Mouse (Mus musculus) liver, embryonic 12.5 days (tissue): Measurements from ENCODE around the gene Zfp692. TPM values are rescaled to one million over a fixed set of nuclear protein-coding genes. Genes with fewer than 3 reads are reported as not detected.

Experiments
- ATAC-seq: fragments of 200-750 bp; cut with Nextera tagmentation; 2 replicates; pipeline ENCODE4 v1.8.0; 2017; ENCODE audit warnings: moderate number of reproducible peaks, mild to moderate bottlenecking, moderate library complexity
- H3K27ac ChIP-seq: fragments of 300-500 bp; sonication (generic); 2 replicates; pipeline ENCODE4 v1.5.1; 2016; ENCODE audit warnings: mild to moderate bottlenecking
- H3K27me3 ChIP-seq: fragments of 300-500 bp; sonication (generic); replicated peaks from 2 replicates; pipeline ENCODE4 v1.6.1; 2016; ENCODE audit warnings: mild to moderate bottlenecking, moderate library complexity
- H3K36me3 ChIP-seq: fragments of 300-500 bp; sonication (generic); 2 replicates; pipeline ENCODE4 v1.6.1; 2016; ENCODE audit warnings: mild to moderate bottlenecking, moderate library complexity
- H3K4me1 ChIP-seq: fragments of 300-500 bp; sonication (generic); 2 replicates; pipeline ENCODE4 v1.6.1; 2016
- H3K4me2 ChIP-seq: fragments of 300-500 bp; sonication (generic); 2 replicates; pipeline ENCODE4 v1.6.1; 2016; ENCODE audit warnings: mild to moderate bottlenecking, moderate library complexity
- H3K4me3 ChIP-seq: fragments of 300-500 bp; sonication (generic); 2 replicates; pipeline ENCODE4 v1.5.1; 2016; ENCODE audit warnings: mild to moderate bottlenecking, moderate library complexity
- H3K9ac ChIP-seq: fragments of 300-500 bp; sonication (generic); 2 replicates; pipeline ENCODE4 v1.6.1; 2016; ENCODE audit warnings: mild to moderate bottlenecking, moderate library complexity
- H3K9me3 ChIP-seq: fragments of 300-500 bp; sonication (generic); replicated peaks from 2 replicates; pipeline ENCODE4 v1.6.1; 2016; ENCODE audit warnings: mild to moderate bottlenecking, moderate library complexity
- WGBS: fragments of 180-500 bp; shearing (Covaris S2); methylation state at CpG from one replicate; pipeline ENCODE4 v1.1.7; 2016; ENCODE audit not compliant: insufficient replicate concordance; 5-methylcytosine and 5-hydroxymethylcytosine counted together
- polyA plus RNA-seq: library from polyadenylated mRNA; unstranded; fragments of >200 nt; fragmentation: Nextera tagmentation; extraction: Ambion mirVana; gene quantifications from 2 replicates; pipeline ENCODE4 v1.2.1, GENCODE M21; 2016

Zfp692 gene
- polyA plus RNA-seq, 1 experiment from 2014 or later: 18.5 TPM

DNA sequence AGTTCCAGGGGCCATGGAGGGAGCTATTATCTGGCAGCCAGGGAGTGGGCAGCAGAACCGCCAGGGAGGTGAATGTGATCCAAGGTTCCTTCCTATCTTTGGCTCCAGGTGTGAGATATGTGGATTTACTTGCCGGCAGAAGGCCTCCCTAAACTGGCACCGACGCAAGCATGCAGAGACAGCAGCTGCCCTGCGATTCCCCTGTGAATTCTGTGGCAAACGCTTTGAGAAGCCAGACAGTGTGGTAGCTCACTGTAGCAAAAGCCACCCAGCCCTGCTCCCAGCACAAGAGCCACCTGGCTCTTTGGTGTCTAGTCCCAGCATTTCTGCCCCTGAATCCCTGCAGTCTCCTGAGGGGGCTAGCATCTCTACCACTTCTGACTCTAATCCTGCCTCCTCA lies 7.2 kb downstream of the Zfp692 start:
- Histone ChIP-seq H3K27me3 (no peaks in the 10 kb centered on the region), H3K27ac (no peak overlapping the region), H3K9me3 (no peaks in the 10 kb centered on the region), H3K4me2 (no peak overlapping the region), H3K9ac (no peak overlapping the region), H3K4me3 (no peak overlapping the region), H3K4me1 (no peaks in the 10 kb centered on the region), H3K36me3 (peaks cover 96% of the 10 kb centered on the region)
- no peak for ATAC-seq
- WGBS: 77% methylated on average over 6 of the region's 6 CpGs

DNA sequence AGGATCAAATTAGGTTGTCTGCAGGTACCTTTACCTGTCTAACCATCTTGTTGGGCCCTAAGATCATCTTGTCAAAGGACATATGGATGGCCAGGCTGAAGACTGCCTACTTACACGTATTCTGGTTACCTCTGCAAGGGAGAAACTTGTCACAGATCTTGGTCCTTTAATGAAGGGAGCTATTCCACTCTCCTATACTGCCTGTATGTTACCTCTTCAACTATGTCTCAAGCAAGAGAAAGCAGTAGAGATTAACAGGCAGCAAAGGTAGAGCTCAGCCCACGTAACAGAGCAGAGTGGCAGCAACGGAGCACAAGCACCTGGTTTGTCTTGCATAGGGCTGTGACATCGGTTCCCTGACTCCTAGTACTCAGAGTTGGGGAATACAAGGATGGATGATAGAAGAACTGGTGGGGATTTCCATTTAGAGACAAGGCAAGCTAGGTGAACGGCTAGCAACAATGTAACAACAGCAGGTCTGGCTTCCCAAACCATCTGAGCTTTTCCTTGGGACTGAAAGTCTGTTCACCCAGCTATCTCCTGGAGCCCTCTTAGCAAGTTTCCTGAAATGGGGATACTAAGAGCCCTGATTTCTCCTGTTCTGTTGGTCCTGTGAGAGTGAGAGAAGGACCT lies 8.8 kb downstream of the Zfp692 start:
- no peaks in the 10 kb centered on the region for H3K9me3 ChIP-seq
- no peak overlapping the region for H3K27ac ChIP-seq
- H3K9ac ChIP-seq: no peak overlapping the region
- H3K4me2 ChIP-seq: no peak overlapping the region
- H3K36me3 ChIP-seq: peaks cover 97% of the 10 kb centered on the region
- no peaks in the 10 kb centered on the region for H3K4me1 ChIP-seq
- H3K27me3 ChIP-seq: no peaks in the 10 kb centered on the region
- ATAC-seq: no peak
- WGBS: 91% methylated on average over 5 of the region's 5 CpGs
- H3K4me3 ChIP-seq: no peak overlapping the region

DNA sequence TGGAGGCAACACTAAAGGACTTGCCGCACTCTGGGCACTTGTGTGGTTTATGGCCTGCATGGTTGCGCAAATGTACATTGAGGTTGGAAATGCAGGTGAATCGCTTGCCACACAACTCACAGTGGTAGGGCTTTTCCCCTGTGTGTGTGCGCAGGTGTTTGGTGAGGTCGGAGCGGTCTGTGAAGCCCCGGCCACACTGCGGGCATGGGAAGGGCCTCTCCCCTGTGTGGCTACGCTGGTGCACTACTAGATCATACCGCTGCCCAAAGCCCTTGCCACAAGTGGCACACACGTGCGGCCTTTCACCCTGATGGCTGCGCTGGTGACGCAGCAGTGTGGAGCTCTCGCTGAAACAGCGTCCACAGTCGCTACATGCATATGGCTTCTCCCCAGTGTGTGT lies 9.5 kb downstream of the Zfp692 start:
- Histone ChIP-seq H3K4me3 (no peak overlapping the region), H3K27me3 (no peaks in the 10 kb centered on the region), H3K9me3 (no peaks in the 10 kb centered on the region), H3K4me2 (no peak overlapping the region), H3K27ac (no peak overlapping the region), H3K4me1 (peaks cover 6% of the 10 kb centered on the region), H3K36me3 (peaks cover 97% of the 10 kb centered on the region), H3K9ac (no peak overlapping the region)
- WGBS: 84% methylated on average over 17 of the region's 17 CpGs
- peak; percentile 38; the same call in 1 of the 2 replicates for ATAC-seq

DNA sequence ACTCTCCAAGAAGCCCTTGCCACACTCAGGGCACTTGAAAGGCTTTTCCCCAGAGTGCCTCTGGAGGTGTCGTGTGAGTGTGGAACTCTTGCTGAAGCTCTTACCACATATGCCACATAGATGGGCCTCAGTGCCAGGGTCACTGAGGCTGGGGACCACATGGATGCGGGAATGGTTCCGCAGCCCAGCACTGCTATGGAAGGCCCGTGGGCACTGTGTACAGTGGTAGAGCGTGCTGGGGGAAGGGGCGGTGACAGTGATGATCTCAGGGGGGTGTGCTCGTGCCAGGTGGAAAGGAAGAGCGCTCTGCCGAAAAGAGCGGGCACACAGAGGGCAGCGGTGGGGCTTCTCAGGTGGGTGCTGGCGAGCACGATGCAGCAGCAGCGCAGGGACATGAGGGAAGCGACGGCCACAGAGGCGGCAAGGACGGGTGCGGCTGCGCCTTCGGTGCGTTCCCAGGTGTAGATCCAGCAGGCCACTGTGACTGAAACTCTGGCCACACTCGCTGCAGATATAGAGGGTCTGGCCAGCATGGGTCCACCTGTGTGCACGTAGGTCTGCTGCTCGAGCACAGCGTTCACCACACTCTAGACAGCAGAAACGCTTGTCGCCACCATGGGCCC lies 10.0 kb downstream of the Zfp692 start:
- 87% methylated on average over 28 of the region's 28 CpGs for WGBS
- H3K27ac ChIP-seq: no peak overlapping the region
- peaks cover 96% of the 10 kb centered on the region for H3K36me3 ChIP-seq
- H3K9me3 ChIP-seq: no peaks in the 10 kb centered on the region
- H3K9ac ChIP-seq: no peak overlapping the region
- peaks cover 11% of the 10 kb centered on the region for H3K4me1 ChIP-seq
- H3K27me3 ChIP-seq: no peaks in the 10 kb centered on the region
- H3K4me3 ChIP-seq: no peak overlapping the region
- H3K4me2 ChIP-seq: no peak overlapping the region
- ATAC-seq: peak; percentile 36; the same call in 1 of the 2 replicates

DNA sequence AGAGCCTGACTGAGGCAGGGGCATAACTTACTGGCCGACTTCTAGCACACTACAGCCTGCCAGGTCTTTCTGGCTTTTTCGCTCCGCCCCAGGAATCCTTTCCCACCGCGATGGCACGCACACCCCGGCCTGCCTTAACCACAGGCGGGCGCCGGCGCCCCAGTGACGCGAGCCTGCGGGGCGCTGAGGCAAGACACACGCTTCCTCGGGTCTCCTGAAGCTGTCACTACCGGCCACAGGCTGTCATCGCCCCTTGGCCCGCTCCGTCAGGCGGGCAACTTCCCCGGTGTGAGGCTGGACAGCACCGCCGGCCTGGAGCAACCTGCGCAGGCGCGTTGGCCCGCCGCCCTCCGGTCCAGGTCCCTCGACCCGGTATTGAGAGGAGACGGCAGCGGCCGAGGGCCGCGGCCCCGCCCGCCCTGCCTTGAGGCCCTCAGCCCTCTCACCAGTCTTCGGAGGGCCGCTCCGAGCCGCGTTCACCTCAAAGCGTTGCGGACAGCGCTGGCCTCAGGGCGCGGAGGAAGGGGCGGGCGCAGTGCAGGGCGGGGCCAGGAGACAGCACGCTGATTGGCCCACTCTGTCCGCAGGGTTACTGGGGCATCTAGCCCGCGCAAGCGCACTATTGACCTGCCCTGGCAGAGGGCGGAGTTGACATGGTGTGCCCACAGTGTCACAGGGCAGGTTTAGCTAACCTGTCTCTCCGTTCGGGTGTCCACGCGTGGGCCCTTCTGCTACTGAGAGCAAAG lies 16.1 kb downstream of the Zfp692 start:
- Histone ChIP-seq H3K36me3 (peaks cover 54% of the 10 kb centered on the region), H3K4me1 (peaks cover 51% of the 10 kb centered on the region), H3K27me3 (no peaks in the 10 kb centered on the region), H3K4me2 (peak overlapping the region; percentile 96), H3K4me3 (peak overlapping the region; percentile 85), H3K9ac (peak overlapping the region; percentile 95), H3K9me3 (no peaks in the 10 kb centered on the region), H3K27ac (peak overlapping the region; percentile 100)
- under 1% methylated on average over 63 of the region's 63 CpGs for WGBS
- ATAC-seq: peak; percentile 99

DNA sequence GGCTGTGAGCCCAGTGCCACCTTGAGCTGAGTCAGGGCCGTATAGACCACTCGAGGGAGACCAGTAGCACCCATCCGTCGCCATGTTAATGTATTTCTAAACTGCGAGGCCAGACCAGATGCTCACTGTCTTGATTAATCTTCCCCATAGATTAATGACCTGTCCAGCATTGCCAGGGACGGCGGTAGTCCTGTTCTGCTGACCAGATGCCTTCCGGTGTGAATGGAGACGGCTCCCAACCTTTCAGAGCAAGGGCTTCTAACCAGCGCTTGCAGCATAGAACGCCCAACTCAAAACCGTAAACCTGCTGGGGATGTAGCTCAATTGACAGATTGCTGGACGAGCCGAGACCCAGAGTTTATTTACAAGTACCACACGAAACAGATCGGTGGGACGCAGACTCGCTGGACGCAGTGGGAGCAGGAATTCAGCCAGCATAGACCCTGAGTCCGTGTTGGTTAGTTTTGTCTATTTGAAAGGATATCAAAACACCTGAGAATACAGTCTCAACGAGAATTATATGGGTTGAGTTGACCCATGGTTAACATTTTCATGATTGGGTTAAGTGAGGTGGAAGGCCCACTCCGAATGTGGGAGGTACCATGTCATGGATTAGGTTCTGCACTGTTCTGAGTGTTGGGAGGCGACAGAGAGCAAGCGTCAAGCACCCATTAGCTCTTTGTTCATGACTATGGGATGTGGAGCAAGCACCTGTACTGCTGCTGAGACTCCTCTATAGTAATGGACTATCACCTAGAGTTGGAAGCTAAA lies 16.9 kb downstream of the Zfp692 start:
- H3K27ac ChIP-seq: peak overlapping the region; percentile 100
- WGBS: 12% methylated on average over 24 of the region's 24 CpGs
- no peaks in the 10 kb centered on the region for H3K27me3 ChIP-seq
- peaks cover 59% of the 10 kb centered on the region for H3K4me1 ChIP-seq
- H3K36me3 ChIP-seq: peaks cover 53% of the 10 kb centered on the region
- peak overlapping the region; percentile 85 for H3K4me3 ChIP-seq
- peak overlapping the region; percentile 96 for H3K4me2 ChIP-seq
- ATAC-seq: peak; percentile 0; the same call in 1 of the 2 replicates
- H3K9ac ChIP-seq: peak overlapping the region; percentile 95
- H3K9me3 ChIP-seq: no peaks in the 10 kb centered on the region

DNA sequence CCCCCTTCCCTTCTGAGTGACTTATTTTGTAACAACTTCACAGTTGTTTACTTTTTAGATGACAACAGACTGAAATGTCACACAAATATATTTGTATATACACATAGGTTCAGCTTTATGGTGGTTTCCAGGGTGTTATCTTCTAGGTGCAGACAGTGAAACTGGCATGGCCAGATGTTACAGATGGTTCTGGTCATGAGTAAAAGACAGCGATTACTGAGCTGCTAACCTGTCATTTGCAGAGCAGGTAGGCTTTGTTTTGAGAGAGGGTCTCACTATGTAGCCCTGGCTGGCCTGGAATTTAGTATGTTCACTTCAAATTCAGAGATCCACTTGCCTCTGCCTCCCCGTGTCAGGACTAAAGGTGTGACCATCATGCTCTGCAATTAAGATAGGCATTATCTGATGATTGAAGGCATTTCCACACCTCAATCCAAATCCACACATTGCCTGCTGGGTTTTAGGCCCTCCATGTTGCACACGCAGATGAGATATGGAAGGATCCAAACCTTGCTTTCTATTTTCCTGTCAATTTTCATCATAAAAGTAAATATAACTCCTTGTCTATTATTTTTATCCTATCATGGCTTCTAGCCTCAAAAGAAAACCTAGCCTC lies 17.9 kb downstream of the Zfp692 start:
- H3K27ac ChIP-seq: peak overlapping the region; percentile 79
- no peak overlapping the region for H3K4me3 ChIP-seq
- H3K4me1 ChIP-seq: peaks cover 68% of the 10 kb centered on the region
- ATAC-seq: no peak
- peak overlapping the region; percentile 96 for H3K4me2 ChIP-seq
- no peaks in the 10 kb centered on the region for H3K27me3 ChIP-seq
- no peaks in the 10 kb centered on the region for H3K9me3 ChIP-seq
- peak overlapping the region; percentile 57 for H3K9ac ChIP-seq
- H3K36me3 ChIP-seq: peaks cover 43% of the 10 kb centered on the region
- WGBS: 41% methylated on average over 3 of the region's 3 CpGs

DNA sequence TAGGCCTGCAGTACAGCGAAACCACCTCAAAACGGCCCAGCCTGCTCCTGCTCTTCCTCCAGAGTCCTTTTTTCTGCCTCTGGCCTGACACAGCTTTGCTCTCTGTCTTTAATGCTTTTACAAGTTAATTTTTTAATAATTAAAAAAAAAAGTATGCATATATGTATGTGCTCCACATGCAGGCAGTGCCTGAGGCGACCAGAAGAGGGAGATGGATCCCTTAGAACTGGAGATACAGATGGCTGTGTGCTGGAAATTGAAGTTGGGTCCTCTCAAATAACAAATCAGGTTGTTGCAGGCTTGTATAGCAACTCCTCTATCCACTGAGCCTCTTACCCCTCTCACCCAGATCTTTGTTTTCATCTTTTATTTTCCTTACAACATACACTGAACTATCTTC lies 19.9 kb downstream of the Zfp692 start:
- Histone ChIP-seq H3K4me1 (peaks cover 65% of the 10 kb centered on the region), H3K4me3 (no peak overlapping the region), H3K36me3 (peaks cover 28% of the 10 kb centered on the region), H3K4me2 (no peak overlapping the region), H3K9me3 (no peaks in the 10 kb centered on the region), H3K27me3 (no peaks in the 10 kb centered on the region), H3K27ac (no peak overlapping the region), H3K9ac (no peak overlapping the region)
- 95% methylated on average over 3 of the region's 3 CpGs for WGBS
- no peak for ATAC-seq

DNA sequence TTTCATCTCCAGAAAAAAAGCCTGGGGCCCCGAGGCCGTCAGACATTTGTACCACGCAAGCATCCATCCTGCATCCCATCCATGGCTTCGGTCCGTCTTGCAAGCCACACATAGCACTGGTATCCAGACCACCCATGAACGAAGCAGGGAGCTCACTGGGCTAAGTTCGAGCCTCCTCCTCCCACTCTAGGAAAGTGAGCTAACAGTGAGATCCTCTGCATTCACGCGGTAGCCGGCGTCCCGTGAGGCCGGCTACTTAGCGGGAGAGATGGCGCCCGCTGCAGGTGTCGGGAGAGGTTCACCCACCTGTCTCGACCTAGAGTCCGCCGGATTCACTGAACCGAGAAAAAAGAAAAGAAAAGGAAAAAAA lies 23.0 kb downstream of the Zfp692 start:
- Histone ChIP-seq H3K36me3 (peaks cover 52% of the 10 kb centered on the region), H3K27ac (peak overlapping the region; percentile 92), H3K4me3 (peak overlapping the region; percentile 87), H3K9me3 (no peaks in the 10 kb centered on the region), H3K9ac (peak overlapping the region; percentile 90), H3K4me1 (peaks cover 61% of the 10 kb centered on the region), H3K4me2 (peak overlapping the region; percentile 96), H3K27me3 (no peaks in the 10 kb centered on the region)
- peak; percentile 11; the same call in 1 of the 2 replicates for ATAC-seq
- under 1% methylated on average over 21 of the region's 21 CpGs for WGBS

DNA sequence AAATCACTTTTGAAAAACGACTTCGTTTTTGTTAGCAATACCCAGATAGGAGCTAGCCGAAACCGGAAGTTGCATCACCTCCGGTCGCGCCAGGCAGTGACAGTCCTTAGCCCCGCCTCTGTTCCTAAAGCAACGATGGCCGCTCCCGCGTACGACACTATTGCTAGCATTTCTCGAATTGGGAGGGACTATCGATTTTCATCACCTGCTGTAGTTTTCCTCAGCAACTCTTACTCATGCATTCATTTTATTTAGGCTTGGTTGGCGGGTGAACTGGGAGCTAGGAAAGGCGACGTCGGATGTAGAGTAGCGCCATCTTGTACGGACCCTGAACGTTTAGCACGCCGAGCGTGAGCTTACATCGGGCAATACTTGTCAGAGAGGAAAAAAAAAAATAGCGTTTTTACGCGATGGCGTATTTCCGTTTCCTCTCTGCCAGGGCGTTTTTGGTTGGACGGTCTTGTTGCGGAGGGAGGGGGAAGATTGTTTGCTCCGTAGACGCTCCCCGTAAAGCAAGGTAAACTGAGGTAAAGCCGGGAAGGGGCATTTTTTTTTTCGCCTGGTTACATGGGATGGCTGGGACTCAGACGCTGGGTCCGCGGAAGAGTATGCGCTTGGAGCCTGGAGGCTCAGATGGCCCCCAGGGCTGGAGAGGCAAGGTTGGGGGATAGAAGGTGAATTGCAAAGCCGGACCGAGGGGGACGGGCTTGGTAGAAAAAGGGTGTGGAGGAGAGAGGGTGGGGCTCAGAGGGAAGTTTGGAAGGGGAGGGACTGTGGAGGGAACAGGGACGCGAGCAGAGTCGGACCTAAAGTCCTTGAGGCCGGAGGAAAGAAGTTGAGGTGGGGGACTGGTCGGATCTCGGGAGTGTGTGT lies 23.6 kb downstream of the Zfp692 start, which contains the start of the genes Zfp672 and Sh3bp5l:
Gene Zfp672 (minus strand): TSS at position 64 of the 873 bp plus-strand sequence.
Gene Sh3bp5l (plus strand): TSS at position 449 of the 873 bp plus-strand sequence.
- peak; percentile 92 for ATAC-seq
- peak within 1 kb of the TSS; percentile 90 for H3K9ac ChIP-seq
- H3K27me3 ChIP-seq: no peaks in the 10 kb centered on the region
- peak within 1 kb of the TSS; percentile 96 for H3K4me2 ChIP-seq
- peak within 1 kb of the TSS; percentile 87 for H3K4me3 ChIP-seq
- peaks cover 57% of the 10 kb centered on the region for H3K36me3 ChIP-seq
- H3K9me3 ChIP-seq: no peaks in the 10 kb centered on the region
- peak within 1 kb of the TSS; percentile 92 for H3K27ac ChIP-seq
- under 1% methylated on average over 52 of the region's 52 CpGs for WGBS
- H3K4me1 ChIP-seq: peaks cover 55% of the 10 kb centered on the region
